In the genomic region with DNA sequence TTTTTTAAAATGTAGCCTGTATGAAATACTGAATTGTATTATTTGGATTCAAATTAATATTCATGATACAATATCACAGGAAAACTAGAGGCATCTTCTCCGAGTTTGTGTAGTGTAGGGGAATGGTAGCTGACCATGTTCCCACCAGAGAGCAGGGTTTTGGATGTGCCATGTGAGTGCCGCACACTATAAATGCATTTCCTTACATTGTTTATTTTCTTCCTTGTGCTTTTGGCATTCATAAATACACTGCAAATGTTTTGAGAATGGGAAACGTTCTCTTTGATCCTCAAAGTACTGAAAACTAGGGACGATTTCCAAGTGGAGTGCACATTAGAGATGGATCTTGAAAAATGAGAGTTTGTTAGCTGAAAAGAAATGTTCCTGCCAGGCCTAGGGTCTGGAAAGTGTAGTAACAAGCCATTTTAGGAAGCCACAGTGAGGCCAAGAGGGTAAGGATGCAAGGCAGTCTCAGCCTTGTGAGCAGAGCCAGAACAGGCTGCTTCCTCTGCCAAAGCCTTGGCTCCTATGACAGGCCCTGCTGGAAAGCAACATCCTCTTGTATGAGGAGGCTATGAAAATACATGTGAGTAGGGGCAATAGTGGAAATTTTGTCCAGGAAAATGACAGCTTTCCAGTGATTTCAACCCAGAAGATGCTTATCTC, we compare ENCODE assay signal across 10 mouse cellular contexts.
DNase-seq lines count a peak whose midpoint lies in the region; ATAC-seq and TF ChIP-seq lines count a peak whose summit lies in the region.
"Had no signal": no experiment of that assay in that cellular context is flagged by ENCODE, and none has a peak within 500 bp of the region (broad histone marks: within the 10 kb centered on the region; RNA-seq: fewer than 3 reads in every experiment).

No protein-coding gene starts in this region.

- H3K27ac ChIP-seq in embryonic facial prominence, embryonic 13.5 days, result 0 out of 2 replicates have a peak overlapping the region, but pooled peaks have one; percentile 16
- H3K27ac ChIP-seq in embryonic facial prominence, embryonic 10.5 days (replicated peaks), result no peak overlapping the region
- no peak overlapping the region for H3K27ac ChIP-seq in kidney, adult 2 months (ENCODE audit: insufficient read depth, low read depth, low read length)

- no peak overlapping the region for H3K4me3 ChIP-seq in embryonic facial prominence, embryonic 13.5 days
- no peak overlapping the region for H3K4me3 ChIP-seq in embryonic facial prominence, embryonic 10.5 days
- H3K4me3 ChIP-seq in kidney, adult 2 months (ENCODE audit: insufficient read depth, low read depth, low read length), result no peak overlapping the region

- WGBS in embryonic facial prominence, embryonic 13.5 days, result 64% methylated on average over 4 of the region's 4 CpGs
- WGBS in embryonic facial prominence, embryonic 10.5 days, result 88% methylated on average over 4 of the region's 4 CpGs
- WGBS in kidney, adult 2 months, result 78% methylated on average over 4 of the region's 4 CpGs

- peaks cover 12% of the 10 kb centered on the region; the same call in 1 of the 2 replicates for H3K4me1 ChIP-seq in embryonic facial prominence, embryonic 13.5 days
- H3K4me1 ChIP-seq in embryonic facial prominence, embryonic 10.5 days, result no peaks in the 10 kb centered on the region
- no peaks in the 10 kb centered on the region for H3K4me1 ChIP-seq in kidney, adult 2 months (ENCODE audit: control insufficient read depth, insufficient read depth, low read length)

- no peaks in the 10 kb centered on the region for H3K9me3 ChIP-seq in embryonic facial prominence, embryonic 13.5 days
- no peaks in the 10 kb centered on the region for H3K9me3 ChIP-seq in embryonic facial prominence, embryonic 10.5 days

- no peaks in the 10 kb centered on the region; the same call in 1 of the 2 replicates for H3K27me3 ChIP-seq in embryonic facial prominence, embryonic 13.5 days
- no peaks in the 10 kb centered on the region for H3K27me3 ChIP-seq in embryonic facial prominence, embryonic 10.5 days (replicated peaks; ENCODE audit: low read depth, poor library complexity, severe bottlenecking)
- no peaks in the 10 kb centered on the region for H3K27me3 ChIP-seq in kidney, adult 2 months (replicated peaks; ENCODE audit: control insufficient read depth, insufficient read depth, low read length)

- TF ChIP-seq POLR2A in kidney, adult 2 months (IDR thresholded peaks at IDR 0.05; ENCODE audit: low read depth, low read length), result no peak

- no peak for TF ChIP-seq CTCF in kidney, adult 2 months (conservative IDR thresholded peaks at IDR 0.05; ENCODE audit: insufficient read depth, insufficient read length, low read depth, low read length)

- no peaks in the 10 kb centered on the region for H3K36me3 ChIP-seq in embryonic facial prominence, embryonic 13.5 days
- H3K36me3 ChIP-seq in embryonic facial prominence, embryonic 10.5 days (replicated peaks), result no peaks in the 10 kb centered on the region
- H3K36me3 ChIP-seq in kidney, adult 2 months (ENCODE audit: control insufficient read depth, insufficient read depth, low read length), result no peaks in the 10 kb centered on the region

- H3K4me2 ChIP-seq in embryonic facial prominence, embryonic 13.5 days, result no peak overlapping the region
- H3K4me2 ChIP-seq: heart, embryonic 11.5 days had no signal

- ATAC-seq in embryonic facial prominence, embryonic 13.5 days (ENCODE audit: insufficient number of reproducible peaks, insufficient read depth, low FRiP score, low TSS enrichment, low read depth), result no peak

- no peak for DNase-seq in embryonic facial prominence, embryonic 10.5 days (ENCODE audit: low spot score)
- peak; percentile 17 for DNase-seq in kidney, adult 2 months
- DNase-seq in kidney, adult 18-20 months, result no peak
- peak; percentile 13 for DNase-seq in ovary, postnatal 36 days (ENCODE audit: low spot score)
- no peak for DNase-seq in ovary, postnatal 14 days (ENCODE audit: low spot score)
- DNase-seq in testis, postnatal 10 days (ENCODE audit: low spot score), result peak; percentile 37
- no peak for DNase-seq in thymus, adult 18-20 months
- DNase-seq: retina, postnatal 1 day had no signal

- H3K9ac ChIP-seq in embryonic facial prominence, embryonic 13.5 days, result no peak overlapping the region

Comparison
In these comparisons a context has a peak if more than half of its experiments do, and no peak if none do; other contexts are left out.
1. DNase-seq: peak in kidney, adult 2 months (single experiment), ovary, postnatal 36 days (single experiment) and testis, postnatal 10 days (single experiment); none in embryonic facial prominence, embryonic 10.5 days (single experiment), kidney, adult 18-20 months (single experiment), ovary, postnatal 14 days (single experiment) and thymus, adult 18-20 months (0 of 2).